ENCODE assay signal across 9 mouse cellular contexts in the genomic region with DNA sequence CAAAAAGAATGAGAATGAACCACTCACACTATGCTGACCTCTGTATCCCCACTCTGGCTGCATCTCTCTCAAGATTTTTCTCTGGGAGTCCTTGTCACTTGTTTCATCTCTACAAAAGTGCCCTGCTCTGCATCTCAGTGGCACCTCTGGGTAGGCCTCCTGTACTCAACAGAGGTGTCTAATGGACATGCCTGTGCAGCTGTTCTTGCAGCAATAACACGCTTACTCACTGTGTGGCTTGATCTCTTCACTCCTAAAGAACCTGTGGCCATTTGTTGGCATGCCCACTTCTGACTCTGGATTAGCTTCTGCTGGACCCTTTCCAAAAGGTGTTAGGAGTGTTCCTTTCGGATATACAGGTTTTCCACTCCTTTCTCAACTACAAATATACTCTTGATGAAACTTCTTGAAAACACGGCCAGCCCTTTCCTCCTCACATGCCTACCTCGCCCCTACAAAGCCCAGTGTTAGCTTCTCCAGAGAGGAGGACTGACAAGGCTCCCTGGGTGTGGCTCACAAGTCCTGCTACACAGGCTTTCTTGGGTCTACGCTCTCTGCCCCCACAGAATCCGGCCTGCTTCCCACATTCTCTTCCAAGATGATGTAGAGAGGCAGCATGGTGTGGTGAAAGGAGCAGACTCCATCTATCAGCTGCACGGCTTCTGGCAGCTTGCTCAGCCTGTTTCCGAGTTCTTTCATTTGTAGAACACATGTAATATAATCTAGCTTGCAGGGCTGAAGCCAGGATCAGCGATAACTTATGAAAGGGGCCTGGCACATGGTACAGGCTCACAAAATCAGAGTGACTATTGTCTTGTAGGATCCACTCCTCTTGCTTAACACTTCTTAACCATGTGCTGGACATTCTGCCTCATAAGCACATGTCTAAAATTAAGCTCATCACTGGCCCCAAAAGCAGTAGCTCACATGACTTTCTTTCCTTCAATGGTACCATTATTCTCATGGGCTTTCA.
DNase-seq lines count a peak whose midpoint lies in the region; ATAC-seq and TF ChIP-seq lines count a peak whose summit lies in the region.
"Had no signal": no experiment of that assay in that cellular context is flagged by ENCODE, and none has a peak within 500 bp of the region (broad histone marks: within the 10 kb centered on the region; RNA-seq: fewer than 3 reads in every experiment).

No protein-coding gene starts in this region.

- H3K27me3 ChIP-seq in heart, embryonic 11.5 days (ENCODE audit: control insufficient read depth, insufficient read depth, low read length), result no peaks in the 10 kb centered on the region
- H3K27me3 ChIP-seq in stomach, postnatal 0 days (ENCODE audit: control insufficient read depth, insufficient read depth, low read length), result no peaks in the 10 kb centered on the region
- no peaks in the 10 kb centered on the region for H3K27me3 ChIP-seq in kidney, embryonic 15.5 days

- H3K9ac ChIP-seq in heart, embryonic 11.5 days (ENCODE audit: low read depth, low read length), result no peak overlapping the region
- H3K9ac ChIP-seq in stomach, postnatal 0 days (ENCODE audit: low read length), result no peak overlapping the region
- no peak overlapping the region for H3K9ac ChIP-seq in kidney, embryonic 15.5 days
- H3K9ac ChIP-seq: liver, embryonic 14.5 days had no signal

- no peak overlapping the region for H3K4me3 ChIP-seq in heart, embryonic 11.5 days (ENCODE audit: low read depth, low read length)
- H3K4me3 ChIP-seq in stomach, postnatal 0 days (ENCODE audit: low read depth, low read length), result no peak overlapping the region
- H3K4me3 ChIP-seq in kidney, embryonic 15.5 days (replicated peaks), result no peak overlapping the region

- DNase-seq in heart, adult 11 months, result peak; percentile 96
- peak; percentile 11 for DNase-seq in right cerebral cortex, postnatal 4 days
- DNase-seq in right cerebral cortex, adult 18-20 months, result no peak
- peak; percentile 45 to 58 for DNase-seq in heart, postnatal 14 days
- peak; percentile 27 for DNase-seq in stomach, postnatal 0 days (ENCODE audit: low spot score)
- DNase-seq in spleen, adult 12 weeks (ENCODE audit: low spot score), result no peak

- no peak overlapping the region for H3K27ac ChIP-seq in heart, embryonic 11.5 days (ENCODE audit: low read depth, low read length)
- peak overlapping the region; percentile 81 for H3K27ac ChIP-seq in stomach, postnatal 0 days (replicated peaks)
- no peak overlapping the region for H3K27ac ChIP-seq in kidney, embryonic 15.5 days
- H3K27ac ChIP-seq: liver, embryonic 14.5 days had no signal

- no peak for TF ChIP-seq CTCF in stomach, postnatal 0 days (IDR thresholded peaks at IDR 0.05; ENCODE audit: low read depth)

- no peak overlapping the region for H3K4me2 ChIP-seq in heart, embryonic 11.5 days
- H3K4me2 ChIP-seq in stomach, postnatal 0 days (replicated peaks; ENCODE audit: low read depth), result no peak overlapping the region
- no peak overlapping the region for H3K4me2 ChIP-seq in kidney, embryonic 15.5 days

- no peaks in the 10 kb centered on the region for H3K9me3 ChIP-seq in heart, embryonic 11.5 days (replicated peaks; ENCODE audit: control insufficient read depth, low read length)
- no peaks in the 10 kb centered on the region for H3K9me3 ChIP-seq in stomach, postnatal 0 days (ENCODE audit: control insufficient read depth, low read length)
- H3K9me3 ChIP-seq in kidney, embryonic 15.5 days (replicated peaks), result no peaks in the 10 kb centered on the region

- WGBS in heart, embryonic 11.5 days (ENCODE audit: insufficient replicate concordance), result 67% methylated on average over 9 of the region's 9 CpGs
- 28% methylated on average over 9 of the region's 9 CpGs for WGBS in stomach, postnatal 0 days
- 80% methylated on average over 9 of the region's 9 CpGs for WGBS in kidney, embryonic 15.5 days

- peaks cover 20% of the 10 kb centered on the region for H3K4me1 ChIP-seq in heart, embryonic 11.5 days (ENCODE audit: control insufficient read depth, insufficient read depth, low read length)
- no peaks in the 10 kb centered on the region; the same call in 1 of the 2 replicates for H3K4me1 ChIP-seq in stomach, postnatal 0 days (replicated peaks; ENCODE audit: control insufficient read depth, insufficient read depth)
- H3K4me1 ChIP-seq in kidney, embryonic 15.5 days, result no peaks in the 10 kb centered on the region

- ATAC-seq in heart, embryonic 11.5 days (replicated peaks; ENCODE audit: insufficient number of reproducible peaks, low FRiP score, low TSS enrichment), result no peak
- peak; percentile 63; the same call in 1 of the 2 replicates for ATAC-seq in stomach, postnatal 0 days (ENCODE audit: low FRiP score, low TSS enrichment)
- no peak for ATAC-seq in kidney, embryonic 15.5 days (replicated peaks; ENCODE audit: low FRiP score)

- peak; percentile 52 for TF ChIP-seq EP300 in stomach, postnatal 0 days (optimal IDR thresholded peaks at IDR 0.05)

- no peaks in the 10 kb centered on the region for H3K36me3 ChIP-seq in heart, embryonic 11.5 days (ENCODE audit: control insufficient read depth, insufficient read depth, low read length)
- H3K36me3 ChIP-seq in stomach, postnatal 0 days (ENCODE audit: control insufficient read depth, insufficient read depth, low read length), result no peaks in the 10 kb centered on the region
- H3K36me3 ChIP-seq in kidney, embryonic 15.5 days, result no peaks in the 10 kb centered on the region

- intact Hi-C loops in heart, postnatal 14 days (cut with DNase I), result no loop called here

Comparison
In these comparisons a context has a peak if more than half of its experiments do, and no peak if none do; other contexts are left out.
1. DNase-seq: peak in heart, adult 11 months (single experiment), right cerebral cortex, postnatal 4 days (single experiment), heart, postnatal 14 days (2 of 2) and stomach, postnatal 0 days (single experiment); none in right cerebral cortex, adult 18-20 months (single experiment) and spleen, adult 12 weeks (single experiment).